Mouse (Mus musculus) heart, postnatal 0 days (tissue): ENCODE data around the gene Naaladl2.

Experiments used
- CTCF ChIP-seq: IDR thresholded peaks from 2 replicates; pipeline ENCODE4 v1.5.1; 2016; ENCODE audit warnings: antibody characterized with exemption, control low read depth, low read depth
- EP300 ChIP-seq: IDR thresholded peaks from 2 replicates; pipeline ENCODE4 v1.6.1; 2016; ENCODE audit warnings: antibody characterized with exemption, low read depth

GRCm38 (mm10) chr3:24783462-24783829 lies 360.6 kb downstream of the Naaladl2 start:
- no peak for TF ChIP-seq CTCF
- no peak for TF ChIP-seq EP300
